Mouse (Mus musculus) embryo, embryonic 10 days (tissue): ENCODE data around the gene App.

Source experiments
- DNase-seq: peaks from one replicate; pipeline ENCODE4 v3.0.0-alpha.2; 2015; ENCODE audit warnings: low spot score

The App gene

DNA sequence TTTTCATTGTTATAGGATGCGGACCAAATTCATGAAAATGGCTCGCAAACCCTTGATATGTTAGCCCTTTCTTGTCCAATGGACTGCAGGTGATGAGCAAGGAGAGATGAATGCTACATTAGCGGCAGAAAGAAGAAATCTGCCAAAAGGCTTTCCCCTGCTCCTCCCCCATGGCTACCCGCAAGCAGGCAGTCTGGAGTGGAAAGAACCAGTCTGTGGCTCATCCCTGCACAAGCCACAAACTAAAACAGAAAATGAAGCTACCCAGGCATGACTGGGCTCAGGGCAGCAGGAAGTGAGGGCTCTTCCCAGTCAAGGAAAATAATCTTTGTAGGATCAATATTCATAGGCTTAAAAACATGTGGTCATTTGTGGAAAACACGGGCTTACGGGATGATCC is 54.6 kb downstream of the App start:
- DNase-seq = no peak

DNA sequence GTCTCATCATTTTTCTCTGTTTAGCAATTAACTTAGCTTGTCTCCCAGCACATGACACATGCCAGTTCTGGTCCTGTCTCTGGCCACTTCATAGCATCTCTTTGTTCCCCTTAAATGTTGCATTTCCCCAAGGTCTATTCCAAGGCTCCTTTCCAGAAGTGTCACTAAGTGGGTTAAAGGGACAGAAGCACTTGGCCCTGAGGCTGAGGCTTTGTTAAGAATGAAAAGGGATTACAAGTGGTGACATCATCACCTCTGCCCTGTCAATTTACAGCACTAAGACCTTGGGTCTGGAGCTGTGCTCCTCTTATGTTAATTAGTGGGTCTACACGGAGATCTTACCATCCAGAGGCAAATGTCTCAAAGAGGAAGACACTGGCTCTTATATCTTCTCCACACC is 56.0 kb downstream of the App start:
- DNase-seq = no peak

DNA sequence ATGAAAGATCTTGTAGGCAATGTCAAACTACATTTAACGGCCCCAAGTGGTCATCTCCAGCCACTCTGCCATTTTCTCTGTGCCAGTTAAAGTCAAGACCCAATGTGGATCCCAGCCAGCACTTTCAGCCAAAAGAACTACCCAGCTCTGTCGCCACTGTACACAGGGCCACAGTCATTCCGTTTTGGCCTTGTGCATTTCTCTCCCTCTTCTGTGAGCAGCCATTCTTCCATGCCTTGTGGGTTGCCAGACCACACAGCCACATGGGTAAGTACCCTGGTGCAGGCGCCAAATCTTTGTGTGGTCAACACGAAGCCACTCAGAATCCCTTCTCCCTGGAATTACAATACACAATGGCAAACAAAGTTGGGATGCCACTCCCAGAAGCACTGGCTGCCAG is 57.7 kb downstream of the App start:
- no peak for DNase-seq

DNA sequence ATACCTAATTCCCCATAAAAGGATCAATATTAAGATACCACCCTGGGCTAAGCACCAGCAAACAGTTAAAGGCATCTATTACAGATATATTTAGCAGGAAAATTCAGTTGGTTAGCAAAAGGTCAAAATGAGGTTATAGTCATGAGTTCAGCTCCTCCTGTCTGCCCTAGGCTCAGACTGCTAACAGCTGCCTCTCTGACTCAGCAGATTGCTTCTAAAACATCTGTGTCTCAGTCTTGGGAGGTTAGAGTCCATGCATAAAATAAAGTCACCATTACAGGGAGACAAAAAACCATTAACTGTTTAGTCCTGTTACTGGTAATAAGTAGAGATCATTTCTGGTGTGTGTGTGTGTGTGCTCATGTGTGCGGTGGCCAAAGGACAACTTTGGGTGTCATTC is 58.8 kb downstream of the App start:
- no peak for DNase-seq

DNA sequence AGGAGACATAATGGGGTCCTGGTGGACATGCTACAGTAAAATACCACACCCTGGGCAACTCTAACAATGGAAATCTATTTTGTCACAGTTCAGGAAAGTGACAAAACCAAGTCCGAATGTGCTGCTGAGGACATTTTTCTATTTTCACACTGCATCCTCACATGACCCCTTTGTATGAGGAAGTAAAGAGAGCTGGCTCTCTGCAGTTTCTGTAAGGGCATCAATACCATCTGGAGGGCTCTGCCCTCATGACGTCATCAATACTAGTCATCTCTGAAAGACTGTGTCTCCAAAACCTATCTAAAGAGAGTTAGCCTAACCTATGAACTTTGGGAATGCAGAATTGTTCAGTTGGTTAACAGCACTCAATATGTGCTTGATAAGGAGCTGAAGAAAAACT is 59.6 kb downstream of the App start:
- no peak for DNase-seq

DNA sequence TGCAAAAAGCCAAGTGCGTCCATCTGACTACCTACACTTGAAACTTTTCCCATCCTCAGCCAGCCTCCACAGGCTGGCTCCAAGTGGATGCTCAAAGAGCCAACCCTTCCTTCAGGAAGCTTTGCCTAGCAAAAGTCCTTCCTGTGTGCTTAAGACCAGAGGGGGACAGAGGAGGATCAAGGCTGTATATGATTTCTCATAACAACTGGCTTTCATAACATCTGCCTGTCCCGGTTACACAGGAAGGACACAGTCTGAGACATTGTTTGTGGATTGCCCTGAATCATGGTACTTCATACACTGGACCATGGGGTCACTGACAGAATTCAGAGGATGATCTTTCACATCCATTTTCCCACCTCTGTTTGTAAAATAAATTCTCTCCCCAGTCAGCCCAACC is 61.3 kb downstream of the App start:
- DNase-seq = no peak

DNA sequence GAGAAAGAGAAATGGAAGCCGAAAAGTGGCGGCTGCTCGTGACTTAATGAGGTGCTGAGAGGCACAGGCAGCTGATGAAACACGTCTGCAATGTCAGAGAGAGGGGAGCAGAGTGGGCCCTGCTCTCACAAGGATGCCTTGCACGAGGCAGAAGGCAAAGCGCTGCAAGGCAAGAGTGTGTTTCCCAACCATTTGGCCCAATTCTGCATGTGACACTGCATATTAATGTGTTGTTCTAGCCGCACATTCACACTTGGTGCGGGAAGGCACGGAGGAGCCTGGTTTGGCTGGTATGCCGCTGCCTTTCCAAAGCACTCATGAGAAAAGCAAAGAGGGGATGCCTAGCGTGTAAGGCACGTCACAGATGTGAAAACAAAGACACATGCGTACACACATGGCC is 63.1 kb downstream of the App start:
- DNase-seq = no peak

DNA sequence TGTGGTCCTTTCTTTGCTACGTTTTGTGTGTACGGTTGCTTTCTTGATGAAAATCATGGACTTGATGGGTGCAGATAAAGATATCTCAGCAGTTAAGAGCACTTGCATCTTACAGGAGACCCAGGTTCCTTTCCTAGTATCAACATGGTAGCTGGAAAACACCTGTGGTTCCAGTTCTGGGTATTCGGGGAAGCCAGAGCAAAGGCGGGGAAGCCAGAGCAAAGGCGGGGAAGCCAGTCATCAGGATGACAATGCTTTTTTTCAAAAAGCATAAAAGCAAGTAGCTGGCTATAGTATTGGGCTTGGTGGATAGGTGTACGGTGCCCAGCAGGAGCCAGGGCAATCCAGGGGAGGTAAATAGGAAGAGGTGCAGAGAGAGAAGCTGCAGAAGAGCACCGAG is 65.1 kb downstream of the App start:
- DNase-seq = no peak

DNA sequence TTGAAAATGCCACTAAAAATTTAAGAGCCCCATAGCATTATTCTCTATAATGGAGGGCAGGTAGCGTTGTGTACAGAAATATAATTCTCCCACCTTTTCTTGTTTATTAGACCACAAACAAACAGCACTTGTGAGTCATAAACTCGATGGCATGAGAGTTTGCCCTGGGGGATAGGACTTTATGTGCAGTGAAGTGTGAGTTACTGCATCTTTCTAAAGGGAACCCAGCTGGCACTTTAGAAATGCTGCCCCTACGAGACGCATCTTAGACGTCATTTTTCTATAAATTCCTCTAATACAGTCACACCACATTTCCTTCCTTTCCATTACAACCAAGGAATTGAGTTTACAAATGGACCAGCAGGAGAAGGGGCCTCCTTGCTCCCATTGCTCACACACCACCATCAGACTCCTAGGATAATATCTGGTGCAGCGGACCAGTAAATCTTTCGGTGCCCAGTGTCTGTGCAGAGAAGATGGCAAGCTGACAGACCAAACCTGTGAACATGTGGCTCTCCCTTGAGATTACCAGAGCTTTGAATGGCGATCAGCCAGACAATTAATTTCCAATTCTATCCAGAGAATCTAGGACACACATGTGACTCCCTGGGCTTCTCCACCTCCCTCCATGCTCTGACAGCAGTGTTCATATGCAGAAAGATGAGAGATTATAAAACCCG is 66.8 kb downstream of the App start:
- DNase-seq = no peak

DNA sequence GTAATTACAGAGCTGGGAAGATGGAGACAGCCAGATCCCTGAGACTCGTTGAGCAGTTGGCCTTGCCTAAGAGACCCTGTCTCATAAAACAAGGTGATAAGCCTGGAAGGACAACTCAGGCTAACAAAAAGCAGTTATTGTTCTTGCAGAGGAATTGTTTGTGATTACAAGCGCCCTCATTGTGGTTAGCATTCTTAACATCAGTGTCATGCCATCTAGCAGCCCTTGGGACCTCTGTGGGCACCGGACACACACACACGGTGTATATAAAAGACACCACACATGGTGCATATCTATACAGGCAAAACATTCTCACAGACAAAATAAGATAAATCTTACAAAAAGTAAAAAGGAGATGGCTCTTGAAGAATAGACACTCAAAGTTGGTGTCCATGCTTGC is 68.0 kb downstream of the App start:
- DNase-seq = no peak

DNA sequence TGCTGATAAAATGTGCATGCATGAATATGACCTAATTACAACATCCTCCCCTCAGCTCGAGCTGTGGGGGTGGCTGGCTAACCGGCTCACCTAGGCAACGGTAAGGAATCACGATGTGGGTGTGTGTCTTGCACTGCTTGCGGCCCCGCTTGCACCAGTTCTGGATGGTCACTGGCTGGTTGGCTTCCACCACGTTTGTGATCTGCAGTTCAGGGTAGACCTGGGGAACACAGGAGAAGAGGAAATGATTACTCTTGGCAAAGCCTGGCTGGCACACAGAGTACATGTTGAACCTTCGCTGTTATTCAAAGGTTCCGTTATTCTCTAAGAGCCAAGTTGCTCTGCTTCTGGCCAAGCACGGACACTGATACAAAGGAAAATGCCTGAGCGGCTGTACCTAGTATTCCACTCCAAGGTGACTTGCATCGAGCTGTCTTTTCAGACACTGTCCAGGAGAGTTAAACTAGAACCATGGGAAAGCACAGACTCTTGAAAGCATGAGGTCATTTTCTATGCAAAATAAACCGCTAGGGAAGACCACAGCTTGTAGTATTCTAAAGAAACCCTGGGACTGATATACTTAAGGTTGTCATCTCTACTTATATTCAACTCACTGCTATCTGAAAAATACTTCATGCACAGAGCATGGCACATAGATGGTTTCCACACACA is 70.3 kb downstream of the App start:
- DNase-seq = no peak

DNA sequence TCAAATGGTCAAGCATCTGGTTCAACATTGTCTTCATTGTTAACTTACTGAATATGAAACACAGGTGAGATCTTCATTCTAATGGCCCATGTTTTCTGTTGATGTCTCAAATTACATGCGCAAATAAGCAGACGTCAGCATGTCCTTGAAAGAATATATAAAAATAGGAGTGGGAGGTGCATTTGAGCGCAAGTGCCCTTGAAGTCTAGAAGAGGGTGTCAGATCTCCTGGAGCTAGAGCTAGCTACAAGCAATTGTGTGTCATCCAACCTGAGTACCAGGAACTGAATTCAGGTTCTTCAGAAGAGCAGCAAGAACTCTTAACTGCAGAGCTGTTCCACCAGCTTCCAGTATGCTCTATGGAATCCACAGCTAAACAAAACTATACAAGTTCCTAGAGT is 72.0 kb downstream of the App start:
- DNase-seq = no peak

DNA sequence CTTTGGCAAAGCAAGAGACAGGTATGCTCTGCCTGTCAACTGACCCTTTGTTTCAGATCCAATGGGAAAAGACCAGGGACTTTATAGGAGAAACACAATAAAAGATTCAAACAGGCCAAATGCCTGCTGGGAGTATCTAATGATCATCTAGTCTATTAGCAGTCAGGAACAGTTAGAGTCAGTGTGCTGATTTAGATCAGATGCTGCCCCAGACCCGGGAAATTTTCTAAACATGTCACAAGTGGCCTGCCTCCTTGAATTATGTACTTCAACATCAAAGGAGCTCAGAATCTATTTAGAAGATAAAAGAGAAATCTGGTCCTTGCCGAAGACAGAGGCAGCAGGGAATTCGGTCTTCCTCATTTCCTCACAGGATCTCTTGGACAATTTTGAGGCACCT is 72.8 kb downstream of the App start:
- DNase-seq = peak; percentile 24

DNA sequence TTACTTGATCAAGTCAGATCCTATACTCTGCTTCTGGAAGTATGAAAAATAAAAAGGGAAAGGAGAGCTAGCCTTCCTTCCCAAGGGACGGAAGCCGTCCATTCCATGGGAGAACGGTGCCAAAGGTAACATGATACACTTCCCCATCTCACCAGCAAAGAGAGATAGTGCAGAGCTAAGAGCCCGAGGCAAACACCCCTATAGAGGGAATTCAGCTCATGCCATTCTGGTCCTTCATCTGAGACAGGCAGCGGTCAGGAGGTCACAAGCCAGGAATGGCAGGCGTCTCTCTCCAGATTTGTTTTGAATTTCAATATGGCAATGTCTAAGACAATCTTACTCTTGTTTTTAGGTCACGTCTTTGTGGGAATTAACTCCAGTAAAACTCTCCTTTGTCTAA is 74.1 kb downstream of the App start:
- peak; percentile 60 for DNase-seq

DNA sequence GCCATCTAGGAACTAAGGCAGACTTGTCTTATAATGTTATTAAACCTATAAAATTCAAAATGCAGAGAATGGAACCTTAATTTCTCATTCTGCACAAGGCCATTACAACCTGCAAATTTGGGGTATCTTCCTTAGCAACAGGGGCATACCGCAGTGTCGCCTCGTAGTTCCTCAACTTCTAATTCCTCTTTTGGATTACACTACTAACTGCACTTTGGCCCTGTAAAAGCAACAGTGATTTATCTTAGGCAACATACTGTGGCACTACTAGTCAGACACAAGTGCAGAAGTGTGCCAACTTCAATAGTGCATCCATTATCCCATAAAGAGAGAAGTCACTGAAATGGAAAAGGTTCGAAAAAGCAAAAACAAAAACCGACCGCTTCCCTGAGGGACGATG is 74.5 kb downstream of the App start:
- no peak for DNase-seq

DNA sequence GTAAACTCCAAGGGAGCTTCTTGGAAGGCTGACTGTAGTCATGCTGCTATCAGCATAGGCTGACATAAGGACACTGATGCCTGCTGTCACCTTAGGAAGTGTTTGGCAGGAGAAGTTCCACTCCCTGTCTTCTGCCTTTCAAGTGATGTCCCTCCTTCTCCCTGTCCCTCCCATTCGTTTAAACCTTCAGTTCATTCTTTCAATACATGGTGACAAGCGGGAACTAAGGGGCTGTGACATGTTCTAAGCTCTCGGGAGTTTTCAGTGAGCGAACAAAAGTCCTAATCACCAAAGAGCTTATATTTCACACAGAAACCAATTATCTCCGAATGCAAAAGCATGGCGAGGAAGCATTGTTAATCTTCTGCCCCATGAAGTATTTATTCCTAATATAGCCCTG is 77.2 kb downstream of the App start:
- DNase-seq = no peak

DNA sequence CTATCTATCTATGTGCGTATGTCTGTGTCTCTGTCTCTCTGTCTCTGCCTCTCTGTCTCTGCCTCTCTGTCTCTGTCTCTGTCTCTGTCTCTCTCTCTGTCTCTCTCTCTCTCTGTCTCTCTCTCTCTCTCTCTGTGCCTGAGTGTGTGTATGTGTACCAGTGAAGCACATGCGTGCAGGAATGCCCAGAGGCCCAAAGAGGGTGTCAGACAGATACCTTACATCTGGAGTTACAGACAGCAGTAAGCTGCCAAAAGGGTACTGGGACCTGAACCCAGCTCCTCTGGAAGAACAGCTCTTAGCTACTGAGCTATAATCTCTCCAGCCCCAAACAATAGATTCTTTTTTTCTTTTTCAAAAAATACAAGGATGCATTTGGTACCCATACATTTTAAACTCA is 77.6 kb downstream of the App start:
- DNase-seq = no peak

DNA sequence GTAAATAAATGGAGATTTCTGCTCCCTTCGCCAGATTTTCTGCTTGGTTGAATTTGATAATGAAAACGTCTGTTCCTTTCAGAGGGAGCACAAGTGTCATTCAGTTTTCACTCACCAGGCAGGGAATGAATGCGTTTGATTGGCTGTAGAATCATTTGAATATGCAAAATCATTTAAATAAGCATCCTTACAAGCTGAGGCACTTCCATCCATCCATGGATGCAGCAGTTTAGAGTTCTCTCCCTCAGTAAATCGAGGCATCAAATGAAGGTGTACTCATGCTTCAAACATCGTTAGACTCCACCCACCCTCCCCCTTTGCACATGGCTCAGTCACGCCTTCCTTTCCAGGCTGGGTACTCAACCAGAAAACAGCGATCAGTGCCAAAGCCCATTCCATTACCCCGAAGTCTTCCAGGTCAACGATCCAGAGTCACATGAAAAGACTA is 80.9 kb downstream of the App start:
- DNase-seq = peak; percentile 54

DNA sequence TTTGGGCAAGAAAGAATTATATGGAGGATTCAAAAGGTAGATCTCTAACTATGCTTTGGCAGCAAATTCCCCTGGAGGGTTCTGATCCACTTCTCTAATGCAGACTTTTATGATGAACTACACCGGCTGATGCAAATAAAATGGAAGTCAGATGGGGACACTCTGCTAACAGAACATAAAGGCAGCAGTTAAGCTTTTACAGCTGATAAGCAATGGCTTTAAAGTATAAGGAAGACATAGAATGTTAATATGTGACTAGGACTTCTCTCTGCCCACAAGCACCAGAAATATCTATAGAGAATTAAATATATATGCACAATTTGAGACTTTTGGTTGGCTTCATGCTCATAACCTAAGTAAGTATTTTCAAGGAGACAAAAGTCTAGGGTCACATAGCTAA is 81.4 kb downstream of the App start:
- DNase-seq = no peak

DNA sequence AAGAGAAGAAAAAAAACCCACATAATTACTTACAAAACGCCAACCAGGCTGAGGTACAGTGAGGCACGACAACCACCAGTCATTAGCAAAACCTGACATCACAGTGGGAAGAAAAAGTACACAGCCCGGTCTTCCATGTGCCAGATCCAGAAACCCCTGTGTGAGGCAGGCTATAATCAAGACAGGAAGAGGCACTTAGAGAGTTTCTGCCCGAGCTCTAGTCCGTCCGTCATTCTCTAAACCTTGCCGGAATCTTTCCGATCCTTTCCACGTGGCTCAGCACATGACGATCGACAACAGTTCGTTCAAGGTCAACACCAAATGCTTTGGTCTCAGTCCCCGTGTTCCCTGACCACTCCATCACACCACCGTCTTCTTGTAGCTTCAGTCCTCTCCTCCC is 82.6 kb downstream of the App start:
- no peak for DNase-seq

DNA sequence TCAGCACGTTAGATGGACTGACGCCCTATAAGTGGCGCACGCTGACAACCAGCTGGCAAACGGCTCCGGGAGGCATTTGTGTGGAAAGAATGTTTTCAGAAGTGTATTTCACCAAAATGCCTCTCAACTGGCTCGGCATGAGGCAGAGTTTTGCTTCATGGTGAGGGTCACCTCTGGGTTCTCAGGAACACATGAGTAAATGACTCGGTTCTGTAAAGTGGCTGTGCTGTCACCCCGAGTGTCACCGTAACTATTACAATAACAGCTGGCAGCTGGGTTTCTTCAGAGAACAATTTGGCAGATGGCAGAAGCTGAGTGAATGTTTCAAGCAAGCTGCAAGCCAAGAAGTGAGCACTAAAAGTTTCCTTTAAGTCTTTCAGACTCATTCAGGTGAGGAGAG is 85.4 kb downstream of the App start:
- DNase-seq = no peak

DNA sequence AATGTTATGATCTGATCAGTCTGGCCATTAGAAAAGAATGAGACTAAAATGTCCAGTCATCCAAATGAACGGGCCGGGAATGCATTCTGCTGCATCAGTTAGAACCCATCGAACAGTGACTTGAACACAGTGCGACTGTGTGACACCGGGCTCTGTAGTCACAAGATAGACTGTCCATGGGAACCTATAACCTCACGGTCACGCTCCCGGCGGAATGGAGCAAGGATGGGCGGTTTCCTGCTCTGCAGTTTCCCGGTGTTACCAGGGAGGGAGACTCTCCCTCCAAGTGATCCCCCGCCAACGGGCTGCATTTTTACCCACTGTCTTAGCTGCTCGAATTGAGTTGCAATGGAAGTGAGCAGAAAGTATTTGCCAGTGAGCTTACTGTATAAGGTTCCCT is 87.3 kb downstream of the App start:
- no peak for DNase-seq

DNA sequence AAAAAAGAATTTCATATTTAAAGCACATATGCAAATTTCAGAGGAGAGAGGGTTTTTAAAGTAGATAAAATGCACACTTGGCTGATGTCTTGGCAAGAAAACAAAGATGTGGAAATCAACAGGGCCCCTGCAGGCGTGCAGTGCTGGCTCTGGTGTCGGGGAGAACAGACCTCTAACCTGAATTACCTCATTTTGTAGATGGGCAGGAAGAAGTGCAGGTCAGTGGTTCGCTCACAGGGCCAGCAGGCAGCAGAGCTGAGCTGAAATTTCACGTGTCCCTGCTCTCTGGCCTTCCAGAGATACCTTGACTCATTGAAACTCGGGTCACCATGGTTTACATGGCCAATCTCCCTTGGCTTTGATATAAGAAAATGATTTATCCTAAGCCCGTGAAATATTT is 87.7 kb downstream of the App start:
- no peak for DNase-seq

DNA sequence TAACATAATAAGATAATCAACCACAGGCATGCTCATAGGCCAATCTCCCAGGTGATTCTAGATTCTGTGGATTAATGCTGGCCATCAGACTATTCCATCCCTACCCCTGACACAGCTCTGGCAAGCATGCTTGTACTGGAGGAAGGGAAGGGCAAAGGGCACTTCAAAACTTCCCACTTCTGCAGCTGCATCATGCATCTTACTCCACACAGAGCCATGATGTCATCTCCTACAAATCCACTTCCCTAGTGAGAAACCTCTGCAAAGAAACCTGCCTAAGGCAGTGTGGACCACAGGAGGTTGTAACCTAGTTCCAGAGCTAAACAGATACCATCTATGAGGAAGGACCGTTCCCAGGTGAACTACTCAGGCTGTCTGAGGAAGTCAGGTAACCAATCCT is 89.4 kb downstream of the App start:
- no peak for DNase-seq
